Mouse (Mus musculus) liver, embryonic 13.5 days (tissue): Measurements from ENCODE around the gene Wnt11. TPM values are rescaled to one million over a fixed set of nuclear protein-coding genes. Genes with fewer than 3 reads are reported as not detected.
A peak's percentile ranks its signal among the peaks of the same experiment; 100 is the strongest.

ENCODE experiments used
- ATAC-seq: fragments of 200-750 bp; cut with Nextera tagmentation; 2 replicates; pipeline ENCODE4 v1.8.0; 2017; ENCODE audit warnings: low read depth, mild to moderate bottlenecking, moderate number of reproducible peaks, moderate library complexity
- DNase-seq: peaks from one replicate; pipeline ENCODE4 v3.0.0; 2022
- H3K27ac ChIP-seq: fragments of 300-500 bp; sonication (generic); 2 replicates; pipeline ENCODE4 v1.5.1; 2015; ENCODE audit warnings: moderate library complexity, mild to moderate bottlenecking, inconsistent platforms
- H3K27me3 ChIP-seq: fragments of 300-500 bp; sonication (generic); 2 replicates; pipeline ENCODE4 v1.6.1; 2015; ENCODE audit warnings: mild to moderate bottlenecking, inconsistent platforms
- H3K36me3 ChIP-seq: fragments of 300-500 bp; sonication (generic); 2 replicates; pipeline ENCODE4 v1.6.1; 2015; ENCODE audit warnings: mild to moderate bottlenecking, inconsistent platforms
- H3K4me1 ChIP-seq: fragments of 300-500 bp; sonication (generic); replicated peaks from 2 replicates; pipeline ENCODE4 v1.6.1; 2015; ENCODE audit warnings: inconsistent platforms
- H3K4me2 ChIP-seq: fragments of 300-500 bp; sonication (generic); 2 replicates; pipeline ENCODE4 v1.6.1; 2015; ENCODE audit warnings: inconsistent platforms, mild to moderate bottlenecking, moderate library complexity
- H3K4me3 ChIP-seq: fragments of 300-500 bp; sonication (generic); replicated peaks from 2 replicates; pipeline ENCODE4 v1.5.1; 2015; ENCODE audit warnings: mild to moderate bottlenecking, inconsistent platforms
- H3K9ac ChIP-seq: fragments of 300-500 bp; sonication (generic); 2 replicates; pipeline ENCODE4 v1.6.1; 2015; ENCODE audit warnings: mild to moderate bottlenecking, inconsistent platforms
- H3K9me3 ChIP-seq: fragments of 300-500 bp; sonication (generic); replicated peaks from 2 replicates; pipeline ENCODE4 v1.6.1; 2016; ENCODE audit warnings: inconsistent platforms
- WGBS: fragments of 180-500 bp; shearing (Covaris S2); methylation state at CpG from one replicate; pipeline ENCODE4 v1.1.7; 2015; ENCODE audit not compliant: insufficient replicate concordance; 5-methylcytosine and 5-hydroxymethylcytosine counted together
- polyA plus RNA-seq: library from polyadenylated mRNA; unstranded; fragments of >200 nt; fragmentation: Nextera tagmentation; extraction: Ambion mirVana; gene quantifications from 2 replicates; pipeline ENCODE4 v1.2.1, GENCODE M21; 2015

Wnt11 gene
- polyA plus RNA-seq, 1 experiment from 2014 or later = 0.84 TPM

- Histone ChIP-seq H3K27ac (no peak overlapping the region), H3K4me1 (peaks cover 18% of the 10 kb centered on the region), H3K9me3 (no peaks in the 10 kb centered on the region), H3K36me3 (no peaks in the 10 kb centered on the region), H3K9ac (no peak overlapping the region), H3K4me2 (no peak overlapping the region), H3K4me3 (no peak overlapping the region), H3K27me3 (peaks cover 70% of the 10 kb centered on the region)
- WGBS = 33% methylated on average over 6 of the region's 6 CpGs
- ATAC-seq (no peak), DNase-seq (no peak)
These were observed 3.6 kb upstream of the Wnt11 start for GRCm38 (mm10) chr7:98831290-98831689.

- no peaks in the 10 kb centered on the region for H3K9me3 ChIP-seq
- H3K27me3 ChIP-seq = peaks cover 99% of the 10 kb centered on the region
- H3K4me1 ChIP-seq = peaks cover 30% of the 10 kb centered on the region
- no peak for ATAC-seq
- no peak for DNase-seq
- no peaks in the 10 kb centered on the region for H3K36me3 ChIP-seq
- peak overlapping the region; percentile 49 for H3K4me3 ChIP-seq
- no peak overlapping the region for H3K27ac ChIP-seq
- WGBS = 2% methylated on average over 45 of the region's 46 CpGs
- H3K9ac ChIP-seq = no peak overlapping the region
- peak overlapping the region; percentile 65 for H3K4me2 ChIP-seq
These were observed 868 bp downstream of the Wnt11 start for GRCm38 (mm10) chr7:98835519-98836441.

GRCm38 (mm10) chr7:98836646-98837045, 1.7 kb downstream of the Wnt11 start:
- peak overlapping the region; percentile 65 for H3K4me2 ChIP-seq
- no peaks in the 10 kb centered on the region for H3K9me3 ChIP-seq
- H3K27ac ChIP-seq = no peak overlapping the region
- H3K27me3 ChIP-seq = peaks cover 99% of the 10 kb centered on the region
- H3K4me3 ChIP-seq = peak overlapping the region; percentile 49
- ATAC-seq (no peak), DNase-seq (peak; percentile 13)
- WGBS = 1% methylated on average over 23 of the region's 23 CpGs
- H3K4me1 ChIP-seq = peaks cover 29% of the 10 kb centered on the region
- H3K9ac ChIP-seq = no peak overlapping the region
- H3K36me3 ChIP-seq = no peaks in the 10 kb centered on the region

- H3K4me1 ChIP-seq = peaks cover 28% of the 10 kb centered on the region
- ATAC-seq (no peak), DNase-seq (peak; percentile 26)
- H3K27me3 ChIP-seq = peaks cover 99% of the 10 kb centered on the region
- H3K9me3 ChIP-seq = no peaks in the 10 kb centered on the region
- WGBS = 1% methylated on average over 17 of the region's 17 CpGs
- H3K4me3 ChIP-seq = 0 out of 2 replicates have a peak overlapping the region, but pooled peaks have one; percentile 44
- H3K27ac ChIP-seq = no peak overlapping the region
- peak overlapping the region; percentile 62 for H3K4me2 ChIP-seq
- H3K36me3 ChIP-seq = no peaks in the 10 kb centered on the region
- no peak overlapping the region for H3K9ac ChIP-seq
These were observed 3.0 kb downstream of the Wnt11 start for GRCm38 (mm10) chr7:98837901-98838300.

GRCm38 (mm10) chr7:98838729-98839141, 3.8 kb downstream of the Wnt11 start:
- no peak overlapping the region for H3K27ac ChIP-seq
- peaks cover 28% of the 10 kb centered on the region for H3K4me1 ChIP-seq
- peaks cover 100% of the 10 kb centered on the region for H3K27me3 ChIP-seq
- peak overlapping the region; percentile 62 for H3K4me2 ChIP-seq
- ATAC-seq (peak; percentile 3; the same call in 1 of the 2 replicates), DNase-seq (no peak)
- H3K4me3 ChIP-seq = peak overlapping the region; percentile 44
- WGBS = under 1% methylated on average over 48 of the region's 48 CpGs
- no peaks in the 10 kb centered on the region for H3K36me3 ChIP-seq
- H3K9me3 ChIP-seq = no peaks in the 10 kb centered on the region
- peak overlapping the region; percentile 4; the same call in 1 of the 2 replicates for H3K9ac ChIP-seq

- H3K4me1 ChIP-seq = peaks cover 28% of the 10 kb centered on the region
- no peaks in the 10 kb centered on the region for H3K9me3 ChIP-seq
- H3K27me3 ChIP-seq = peaks cover 100% of the 10 kb centered on the region
- H3K36me3 ChIP-seq = no peaks in the 10 kb centered on the region
- H3K4me3 ChIP-seq = peak overlapping the region; percentile 44
- H3K9ac ChIP-seq = peak overlapping the region; percentile 4; the same call in 1 of the 2 replicates
- no peak for ATAC-seq
- 4% methylated on average over 12 of the region's 12 CpGs for WGBS
- H3K4me2 ChIP-seq = peak overlapping the region; percentile 62
- no peak overlapping the region for H3K27ac ChIP-seq
- no peak for DNase-seq
These were observed 4.4 kb downstream of the Wnt11 start for GRCm38 (mm10) chr7:98839312-98839711.

- Histone ChIP-seq H3K27me3 (peaks cover 86% of the 10 kb centered on the region), H3K4me2 (no peak overlapping the region), H3K27ac (no peak overlapping the region), H3K4me3 (no peak overlapping the region), H3K4me1 (peaks cover 17% of the 10 kb centered on the region), H3K36me3 (no peaks in the 10 kb centered on the region), H3K9ac (no peak overlapping the region), H3K9me3 (no peaks in the 10 kb centered on the region)
- no peak for ATAC-seq
- no peak for DNase-seq
- WGBS = 15% methylated on average over 3 of the region's 3 CpGs
These were observed 5.9 kb downstream of the Wnt11 start for GRCm38 (mm10) chr7:98840771-98841170.

- ATAC-seq (no peak), DNase-seq (no peak)
- H3K4me1 ChIP-seq = peaks cover 9% of the 10 kb centered on the region
- peaks cover 76% of the 10 kb centered on the region for H3K27me3 ChIP-seq
- H3K27ac ChIP-seq = no peak overlapping the region
- H3K4me2 ChIP-seq = no peak overlapping the region
- WGBS = 19% methylated on average over 3 of the region's 3 CpGs
- H3K36me3 ChIP-seq = no peaks in the 10 kb centered on the region
- no peak overlapping the region for H3K9ac ChIP-seq
- H3K4me3 ChIP-seq = no peak overlapping the region
- H3K9me3 ChIP-seq = no peaks in the 10 kb centered on the region
These were observed 6.9 kb downstream of the Wnt11 start for GRCm38 (mm10) chr7:98841802-98842201.

GRCm38 (mm10) chr7:98842997-98843396, 8.1 kb downstream of the Wnt11 start:
- Histone ChIP-seq H3K9me3 (no peaks in the 10 kb centered on the region), H3K27ac (no peak overlapping the region), H3K4me1 (peaks cover 8% of the 10 kb centered on the region), H3K4me3 (no peak overlapping the region), H3K9ac (no peak overlapping the region), H3K4me2 (no peak overlapping the region), H3K27me3 (peaks cover 64% of the 10 kb centered on the region), H3K36me3 (no peaks in the 10 kb centered on the region)
- DNase-seq (no peak), ATAC-seq (no peak)
- WGBS = 65% methylated on average over 3 of the region's 3 CpGs

- DNase-seq = no peak
- no peak overlapping the region for H3K4me2 ChIP-seq
- 38% methylated on average over 7 of the region's 7 CpGs for WGBS
- H3K4me1 ChIP-seq = peaks cover 9% of the 10 kb centered on the region
- ATAC-seq = no peak
- no peaks in the 10 kb centered on the region for H3K9me3 ChIP-seq
- no peak overlapping the region for H3K4me3 ChIP-seq
- H3K36me3 ChIP-seq = no peaks in the 10 kb centered on the region
- H3K27me3 ChIP-seq = peaks cover 57% of the 10 kb centered on the region
- no peak overlapping the region for H3K27ac ChIP-seq
- no peak overlapping the region for H3K9ac ChIP-seq
These were observed 8.7 kb downstream of the Wnt11 start for GRCm38 (mm10) chr7:98843649-98844048.

GRCm38 (mm10) chr7:98848899-98849640, 14.2 kb downstream of the Wnt11 start:
- Histone ChIP-seq H3K36me3 (no peaks in the 10 kb centered on the region), H3K4me2 (no peak overlapping the region), H3K27me3 (peaks cover 3% of the 10 kb centered on the region), H3K9me3 (no peaks in the 10 kb centered on the region), H3K9ac (no peak overlapping the region), H3K4me3 (no peak overlapping the region), H3K27ac (no peak overlapping the region), H3K4me1 (peaks cover 20% of the 10 kb centered on the region)
- WGBS = 34% methylated on average over 8 of the region's 8 CpGs
- ATAC-seq (peak; percentile 69), DNase-seq (no peak)
